Mouse (Mus musculus): ENCODE measurements at regions not wholly inside any gene's neighbourhood (a gene's known extent, or its start where the extent isn't known, plus 50 kb on each side); places are given as distances from the start of the nearest gene placed in this dataset.

DNA sequence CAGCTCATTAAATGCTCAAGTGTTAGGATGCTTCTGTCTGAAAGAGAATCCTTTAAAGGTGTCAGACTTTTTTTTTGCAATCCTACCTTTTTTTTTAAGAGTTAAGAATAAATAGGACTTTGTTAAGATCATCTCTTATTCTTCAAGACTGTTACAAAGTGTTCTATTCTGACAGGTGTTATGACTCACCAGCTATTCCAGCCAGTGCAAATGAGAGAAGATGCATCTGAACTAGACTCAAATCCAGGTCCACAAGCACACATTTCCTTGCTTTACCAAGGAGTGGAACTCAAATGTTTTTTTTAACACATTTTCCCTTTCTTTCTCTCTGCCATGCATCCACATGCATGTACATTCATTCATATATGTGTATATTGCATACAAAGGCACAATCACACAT, 98.4 kb upstream of the Atp10a start:
- ATAC-seq (replicated peaks; ENCODE audit: insufficient number of reproducible peaks, low FRiP score, low TSS enrichment, poor library complexity, severe bottlenecking) = no peak

DNA sequence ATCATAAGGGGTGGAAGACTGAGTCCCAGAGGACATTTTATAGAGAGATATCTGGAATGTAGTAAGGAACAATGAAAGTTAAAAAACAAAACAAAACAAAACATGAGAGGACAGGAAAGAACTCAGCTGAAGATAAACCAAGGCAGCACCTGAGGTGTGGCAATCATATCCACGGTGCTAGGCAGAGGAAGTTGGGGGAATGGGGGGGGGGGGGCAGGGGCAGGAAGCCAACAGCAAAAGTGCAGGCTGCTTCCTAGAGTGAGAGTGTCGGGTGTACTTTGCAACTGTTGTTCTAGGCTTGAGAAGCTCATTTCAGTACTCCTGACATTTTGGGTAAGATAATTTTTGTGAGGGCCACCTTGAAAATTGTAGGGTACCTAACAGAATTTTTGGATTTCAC, 87.2 kb upstream of the Atp10a start:
- no peak for ATAC-seq (replicated peaks; ENCODE audit: insufficient number of reproducible peaks, low FRiP score, low TSS enrichment, poor library complexity, severe bottlenecking)

DNA sequence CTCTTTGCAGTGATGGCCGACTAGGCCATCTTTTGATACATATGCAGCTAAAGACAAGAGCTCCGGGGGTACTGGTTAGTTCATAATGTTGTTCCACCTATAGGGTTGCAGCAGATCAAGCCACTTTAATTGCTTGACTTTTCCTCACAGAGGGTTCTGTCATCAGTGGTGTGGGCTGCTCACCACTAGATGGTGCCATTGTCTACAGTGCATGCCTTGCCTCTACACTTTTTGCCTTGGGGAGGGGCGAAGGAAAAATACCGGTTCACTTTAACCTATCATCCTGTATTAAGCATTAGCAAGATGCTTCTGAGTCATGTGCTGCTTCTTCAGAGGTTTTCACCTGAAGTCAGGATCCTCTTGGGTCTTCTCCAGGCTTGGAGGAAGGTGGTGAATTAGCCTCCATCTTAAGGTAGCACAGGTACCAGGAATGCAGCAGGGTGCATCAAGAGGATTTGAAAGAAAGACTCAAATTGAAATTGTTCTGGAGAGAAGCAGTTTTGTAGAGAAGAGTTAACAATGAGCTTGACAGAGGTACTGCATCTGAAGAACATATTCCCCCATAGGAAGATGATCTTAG, 71.6 kb upstream of the Atp10a start:
- peak; percentile 73 for ATAC-seq (replicated peaks; ENCODE audit: insufficient number of reproducible peaks, low FRiP score, low TSS enrichment, poor library complexity, severe bottlenecking)

DNA sequence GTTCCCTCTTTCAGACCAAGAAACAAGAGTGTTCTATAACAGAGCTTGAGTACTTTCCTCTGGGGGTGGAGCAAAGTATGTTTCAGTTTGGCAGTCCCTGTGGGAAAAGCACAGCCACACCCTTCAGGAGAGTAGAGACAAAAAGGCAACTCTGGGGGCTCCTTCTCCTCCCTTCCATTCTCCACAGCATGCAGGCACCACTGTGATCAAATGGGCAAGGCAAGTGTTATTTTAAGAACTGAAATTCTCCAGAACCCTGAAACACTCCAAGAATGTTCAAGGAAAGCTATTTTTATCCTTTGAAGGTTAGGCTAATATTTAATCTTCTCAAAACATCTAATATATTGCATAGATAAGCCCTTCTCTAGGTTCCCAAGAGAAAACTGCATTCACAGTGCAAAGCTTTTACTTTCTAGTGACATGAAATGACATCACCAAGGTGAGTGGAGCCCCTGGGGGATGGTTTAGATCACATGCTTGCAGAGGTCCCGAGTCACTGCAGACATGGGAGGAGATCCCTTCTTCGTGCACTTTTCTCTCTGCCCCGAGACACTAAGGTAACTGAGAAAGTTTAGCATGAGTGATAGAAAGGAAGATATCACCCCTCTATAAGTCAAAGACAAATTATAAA, 70.2 kb upstream of the Atp10a start:
- no peak for ATAC-seq (replicated peaks; ENCODE audit: insufficient number of reproducible peaks, low FRiP score, low TSS enrichment, poor library complexity, severe bottlenecking)

DNA sequence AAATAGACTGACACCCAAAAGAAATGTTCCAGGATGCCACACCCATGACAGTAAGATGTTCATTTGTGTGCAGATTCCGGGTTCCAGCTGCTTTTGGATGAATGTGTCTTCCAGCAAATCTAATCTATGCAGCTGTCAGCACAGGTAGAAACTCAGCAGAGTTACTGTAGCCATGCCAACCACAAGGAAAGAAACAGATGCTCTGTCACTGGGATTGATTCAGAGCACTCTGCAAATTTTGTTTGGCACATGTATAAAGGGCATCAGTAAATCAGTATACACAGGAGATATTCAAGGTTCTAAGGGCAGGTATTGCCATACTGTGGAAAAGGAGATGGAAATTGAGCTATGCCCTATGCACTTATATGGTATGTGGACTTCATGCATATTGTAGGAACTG, 60.0 kb upstream of the Atp10a start:
- ATAC-seq (replicated peaks; ENCODE audit: insufficient number of reproducible peaks, low FRiP score, low TSS enrichment, poor library complexity, severe bottlenecking) = no peak

Data from monocyte, adult 5-6 weeks (primary cell).